Mouse (Mus musculus): Measurements from ENCODE around the gene Sos2. TPM values are rescaled to one million over a fixed set of nuclear protein-coding genes. Genes with fewer than 3 reads are reported as not detected.

Sos2 gene
- polyA plus RNA-seq, 1 experiment: 50.3 TPM

DNA sequence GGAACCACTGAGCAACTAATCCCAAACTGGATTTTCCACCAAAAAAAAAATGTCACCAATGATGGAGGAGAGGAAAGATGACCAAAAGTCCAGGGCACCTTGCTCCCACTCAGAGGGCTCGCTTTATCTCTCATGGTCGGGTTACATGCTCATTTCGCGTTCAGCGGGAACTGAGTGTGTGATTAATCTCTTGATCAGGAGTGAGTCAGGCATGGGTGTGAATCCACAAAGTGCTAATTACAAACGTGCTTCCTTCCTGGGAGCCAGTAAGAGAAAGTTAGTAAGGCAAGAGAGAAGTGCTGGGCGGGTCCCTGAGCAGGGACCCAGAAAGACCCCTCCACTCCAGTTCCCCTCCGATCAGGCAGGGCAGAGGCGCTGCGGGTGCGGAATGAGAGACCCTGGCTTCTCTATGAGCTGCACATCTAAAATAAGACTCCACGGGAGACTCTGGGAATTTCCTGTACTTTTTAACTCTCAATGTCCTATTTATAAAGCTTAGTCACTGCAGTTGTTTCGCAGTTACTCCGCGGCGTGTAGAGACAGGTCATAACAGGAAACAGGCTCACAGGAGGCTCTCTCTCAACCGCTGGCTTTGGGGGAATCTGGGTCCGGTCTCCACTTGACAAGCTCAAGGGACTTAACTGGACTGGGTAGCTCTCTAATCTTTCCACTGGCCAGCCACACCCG lies 143.8 kb downstream of the Sos2 start:
- no peaks in the 10 kb centered on the region for H3K27me3 ChIP-seq (ENCODE audit: control insufficient read depth, insufficient read depth, low read length)
- peaks cover 13% of the 10 kb centered on the region for H3K4me1 ChIP-seq (ENCODE audit: control insufficient read depth, insufficient read depth, low read length)
- WGBS: 71% methylated on average over 19 of the region's 19 CpGs
- no peak for TF ChIP-seq CTCF (IDR thresholded peaks at IDR 0.05; ENCODE audit: borderline replicate concordance, insufficient read depth, low read depth, low read length)
- no peak for TF ChIP-seq POLR2A (IDR thresholded peaks at IDR 0.05; ENCODE audit: borderline replicate concordance, insufficient read depth, low read length)
- peak overlapping the region; percentile 31 for H3K27ac ChIP-seq (ENCODE audit: insufficient read depth, low read length)
- DNase-seq: peak in 1 of 2 experiments; percentile 23
- peak overlapping the region; percentile 13 for H3K4me3 ChIP-seq (replicated peaks; ENCODE audit: insufficient read depth, low read depth, low read length)

DNA sequence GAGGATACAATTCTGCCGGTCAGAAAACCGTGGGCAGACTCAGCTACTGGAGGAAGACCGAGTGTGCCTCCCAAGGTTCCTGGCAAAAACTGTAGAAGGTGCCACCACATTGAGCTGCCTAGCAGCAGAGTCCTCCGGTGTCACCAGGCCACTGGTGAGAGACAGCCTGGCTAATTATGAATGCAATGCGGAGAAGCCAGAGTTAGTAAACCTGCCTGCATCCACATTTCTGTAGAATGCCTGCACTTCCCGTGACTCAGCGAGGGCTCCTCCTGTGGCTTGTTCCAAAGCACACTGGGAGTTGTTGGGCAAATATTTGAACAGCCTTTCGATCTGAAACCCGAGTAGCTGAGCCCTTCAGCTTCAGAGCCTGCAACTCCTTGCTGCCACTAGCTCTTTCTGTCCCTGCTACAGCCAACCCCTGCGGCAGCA lies 144.4 kb downstream of the Sos2 start:
- peak; percentile 67 to 79 for DNase-seq
- peaks cover 13% of the 10 kb centered on the region for H3K4me1 ChIP-seq (ENCODE audit: control insufficient read depth, insufficient read depth, low read length)
- H3K4me3 ChIP-seq (replicated peaks; ENCODE audit: insufficient read depth, low read depth, low read length): peak overlapping the region; percentile 27
- WGBS: 5% methylated on average over 10 of the region's 10 CpGs
- no peaks in the 10 kb centered on the region for H3K27me3 ChIP-seq (ENCODE audit: control insufficient read depth, insufficient read depth, low read length)
- TF ChIP-seq POLR2A (IDR thresholded peaks at IDR 0.05; ENCODE audit: borderline replicate concordance, insufficient read depth, low read length): no peak
- TF ChIP-seq CTCF (IDR thresholded peaks at IDR 0.05; ENCODE audit: borderline replicate concordance, insufficient read depth, low read depth, low read length): peak; percentile 1; the same call in 1 of the 2 replicates
- peak overlapping the region; percentile 31 for H3K27ac ChIP-seq (ENCODE audit: insufficient read depth, low read length)

- Histone ChIP-seq H3K4me3 (replicated peaks; ENCODE audit: insufficient read depth, low read depth, low read length) (peak overlapping the region; percentile 27), H3K27me3 (ENCODE audit: control insufficient read depth, insufficient read depth, low read length) (no peaks in the 10 kb centered on the region), H3K4me1 (ENCODE audit: control insufficient read depth, insufficient read depth, low read length) (peaks cover 13% of the 10 kb centered on the region), H3K27ac (ENCODE audit: insufficient read depth, low read length) (peak overlapping the region; percentile 31)
- WGBS: 9% methylated on average over 10 of the region's 10 CpGs
- TF ChIP-seq POLR2A (IDR thresholded peaks at IDR 0.05; ENCODE audit: borderline replicate concordance, insufficient read depth, low read length) (no peak), CTCF (IDR thresholded peaks at IDR 0.05; ENCODE audit: borderline replicate concordance, insufficient read depth, low read depth, low read length) (no peak)
- peak in 1 of 2 experiments; percentile 65 for DNase-seq
Measured at GRCm38 (mm10) chr12:69536616-69537242, 144.9 kb downstream of the Sos2 start.

Other genes starting within 250 kb of the Sos2 start
- gene Vcpkmt, start 98.8 kb downstream of the Sos2 start, polyA plus RNA-seq (2012; rRNA removed): 29.4 and 30.0 TPM in 2 replicates
- 11.9 and 12.9 TPM in 2 replicates for gene L2hgdh, start 43.0 kb upstream of the Sos2 start, polyA plus RNA-seq (2012; rRNA removed)
- gene Atp5s, start 43.1 kb upstream of the Sos2 start, polyA plus RNA-seq (2012; rRNA removed): 33.3 and 33.8 TPM in 2 replicates
- 20.1 and 24.2 TPM in 2 replicates for gene Cdkl1, start 109.4 kb upstream of the Sos2 start, polyA plus RNA-seq (2012; rRNA removed)
- 79.9 and 85.5 TPM in 2 replicates for gene Atl1, start 210.8 kb upstream of the Sos2 start, polyA plus RNA-seq (2012; rRNA removed)
- gene Map4k5, start 211.3 kb upstream of the Sos2 start, polyA plus RNA-seq (2012; rRNA removed): 22.7 and 22.9 TPM in 2 replicates